Mouse (Mus musculus) hindbrain, embryonic 11.5 days (tissue): ENCODE measurements at regions not wholly inside any gene's neighbourhood (a gene's known extent, or its start where the extent isn't known, plus 50 kb on each side); places are given as distances from the start of the nearest gene placed in this dataset.

Experiments used
- ATAC-seq: fragments of 200-750 bp; cut with Nextera tagmentation; 2 replicates; pipeline ENCODE4 v1.8.0; 2017; ENCODE audit warnings: mild to moderate bottlenecking, moderate TSS enrichment, moderate library complexity; ENCODE audit not compliant: low FRiP score
- DNase-seq: peaks from one replicate; pipeline ENCODE4 v3.0.0-alpha.2; 2015; ENCODE audit warnings: low spot score
- H3K27ac ChIP-seq: fragments of 300-500 bp; sonication (generic); 2 replicates; pipeline ENCODE4 v1.5.1; 2014; ENCODE audit warnings: mild to moderate bottlenecking, low read depth, low read length
- H3K27me3 ChIP-seq: fragments of 300-500 bp; sonication (generic); 2 replicates; pipeline ENCODE4 v1.6.1; 2014; ENCODE audit warnings: mild to moderate bottlenecking, low read length, moderate library complexity, mixed read lengths; ENCODE audit not compliant: control insufficient read depth, insufficient read depth
- H3K36me3 ChIP-seq: fragments of 300-500 bp; sonication (generic); 2 replicates; pipeline ENCODE4 v1.6.1; 2014; ENCODE audit warnings: mild to moderate bottlenecking, low read length, moderate library complexity, mixed read lengths; ENCODE audit not compliant: control insufficient read depth, insufficient read depth
- H3K4me1 ChIP-seq: fragments of 300-500 bp; sonication (generic); replicated peaks from 2 replicates; pipeline ENCODE4 v1.6.1; 2014; ENCODE audit warnings: low read length, mixed read lengths; ENCODE audit not compliant: control insufficient read depth, insufficient read depth
- H3K4me2 ChIP-seq: fragments of 300-500 bp; sonication (generic); replicated peaks from 2 replicates; pipeline ENCODE4 v1.6.1; 2014; ENCODE audit warnings: mild to moderate bottlenecking, low read depth, low read length
- H3K4me3 ChIP-seq: fragments of 300-500 bp; sonication (generic); 2 replicates; pipeline ENCODE4 v1.5.1; 2014; ENCODE audit warnings: low read depth, low read length
- H3K9ac ChIP-seq: fragments of 300-500 bp; sonication (generic); 2 replicates; pipeline ENCODE4 v1.6.1; 2014; ENCODE audit warnings: low read depth, low read length
- H3K9me3 ChIP-seq: fragments of 300-500 bp; sonication (generic); 2 replicates; pipeline ENCODE4 v1.6.1; 2016; ENCODE audit warnings: low read length; ENCODE audit not compliant: control insufficient read depth
- WGBS: fragments of 180-500 bp; shearing (Covaris S2); extraction: QIAGEN DNeasy Blood & Tissue Kit; methylation state at CpG from one replicate; pipeline ENCODE4 v1.1.7; 2014; 5-methylcytosine and 5-hydroxymethylcytosine counted together

DNA sequence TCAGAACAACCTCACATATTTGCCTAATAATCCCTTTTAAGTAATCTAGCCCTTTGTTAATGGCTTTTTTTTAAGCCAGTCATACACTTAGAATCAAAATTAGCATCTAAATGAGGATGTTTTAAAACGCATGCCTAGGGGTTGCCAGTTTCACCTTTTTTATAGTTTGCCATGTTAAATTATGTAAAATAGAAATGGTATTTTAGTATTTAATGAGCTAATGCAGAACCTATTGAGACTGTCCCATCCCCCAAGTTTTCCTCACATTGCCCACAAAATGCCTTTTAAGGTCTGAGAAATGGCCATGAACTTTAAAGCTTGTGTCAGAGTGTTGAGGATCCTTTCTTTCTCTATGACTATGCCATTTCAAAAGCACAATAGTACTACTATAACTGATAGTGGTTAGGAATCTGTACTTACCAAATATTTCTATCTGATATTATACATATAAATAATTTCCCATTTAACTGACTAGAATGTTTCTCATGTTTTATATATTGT is 400.6 kb upstream of the Cypt12 start:
- WGBS = 47% methylated on average over 1 of the region's 1 CpGs
- no peak overlapping the region for H3K9ac ChIP-seq
- no peak overlapping the region for H3K4me3 ChIP-seq
- H3K9me3 ChIP-seq = no peaks in the 10 kb centered on the region
- no peak for ATAC-seq
- H3K4me1 ChIP-seq = no peaks in the 10 kb centered on the region
- no peaks in the 10 kb centered on the region for H3K27me3 ChIP-seq
- no peak for DNase-seq
- H3K4me2 ChIP-seq = no peak overlapping the region
- H3K27ac ChIP-seq = no peak overlapping the region
- no peaks in the 10 kb centered on the region for H3K36me3 ChIP-seq

DNA sequence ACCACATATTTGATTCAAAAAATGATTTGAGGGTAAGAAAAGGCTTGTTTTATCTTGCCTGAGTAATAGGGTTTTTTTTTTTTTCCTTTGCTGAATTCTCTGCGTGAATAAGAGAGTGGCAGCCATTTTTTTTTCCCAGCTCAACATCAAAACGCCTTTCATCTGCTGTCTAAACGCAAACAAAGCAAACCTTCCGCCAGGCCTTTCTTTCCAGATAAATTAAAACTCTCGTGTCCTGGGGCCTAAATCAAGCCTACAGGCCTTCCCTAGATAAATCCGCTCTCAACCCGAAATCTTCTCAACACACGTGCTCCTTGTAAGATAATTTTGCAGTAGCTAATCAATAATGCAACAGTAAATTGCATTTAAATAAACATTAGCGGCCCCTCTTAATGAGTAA is 365.7 kb upstream of the Cypt12 start:
- no peaks in the 10 kb centered on the region for H3K9me3 ChIP-seq
- H3K4me1 ChIP-seq = no peaks in the 10 kb centered on the region
- peak; percentile 57; the same call in 1 of the 2 replicates for ATAC-seq
- DNase-seq = peak; percentile 55
- no peak overlapping the region for H3K9ac ChIP-seq
- H3K36me3 ChIP-seq = no peaks in the 10 kb centered on the region
- H3K27me3 ChIP-seq = no peaks in the 10 kb centered on the region
- H3K27ac ChIP-seq = peak overlapping the region; percentile 75
- H3K4me3 ChIP-seq = no peak overlapping the region
- 33% methylated on average over 9 of the region's 9 CpGs for WGBS
- no peak overlapping the region for H3K4me2 ChIP-seq

DNA sequence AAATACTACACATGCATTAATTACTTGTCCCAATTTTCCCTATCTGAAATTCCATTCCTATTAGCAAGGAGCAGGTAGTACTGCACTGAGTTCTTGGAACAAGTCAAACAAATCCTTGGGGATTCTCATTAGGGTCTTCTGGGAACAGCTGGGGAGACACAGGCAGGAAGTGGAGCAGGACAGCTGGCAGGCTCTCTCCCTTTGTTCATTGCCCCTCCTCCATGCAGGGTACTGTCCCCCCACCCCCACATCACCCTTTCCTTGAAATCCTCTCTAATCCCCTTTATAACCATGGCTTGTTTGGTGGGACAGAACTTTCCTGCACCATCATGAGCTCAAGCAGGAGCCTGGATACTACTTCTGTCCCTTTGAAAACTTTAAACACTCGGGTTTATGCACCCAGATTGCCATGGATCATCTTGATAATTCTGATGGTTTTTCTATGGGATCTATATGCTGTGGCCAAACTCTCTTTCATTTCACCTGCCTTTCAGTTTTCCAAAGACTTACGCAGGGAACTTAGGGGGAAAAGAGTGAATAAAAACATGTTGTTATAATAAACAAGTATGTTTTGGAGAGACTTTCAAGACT is 358.2 kb upstream of the Cypt12 start:
- Histone ChIP-seq H3K27me3 (no peaks in the 10 kb centered on the region), H3K4me3 (no peak overlapping the region), H3K36me3 (no peaks in the 10 kb centered on the region), H3K4me2 (no peak overlapping the region), H3K4me1 (no peaks in the 10 kb centered on the region), H3K9me3 (no peaks in the 10 kb centered on the region), H3K27ac (no peak overlapping the region), H3K9ac (no peak overlapping the region)
- 64% methylated on average over 2 of the region's 2 CpGs for WGBS
- peak; percentile 37 for DNase-seq
- ATAC-seq = peak; percentile 67

DNA sequence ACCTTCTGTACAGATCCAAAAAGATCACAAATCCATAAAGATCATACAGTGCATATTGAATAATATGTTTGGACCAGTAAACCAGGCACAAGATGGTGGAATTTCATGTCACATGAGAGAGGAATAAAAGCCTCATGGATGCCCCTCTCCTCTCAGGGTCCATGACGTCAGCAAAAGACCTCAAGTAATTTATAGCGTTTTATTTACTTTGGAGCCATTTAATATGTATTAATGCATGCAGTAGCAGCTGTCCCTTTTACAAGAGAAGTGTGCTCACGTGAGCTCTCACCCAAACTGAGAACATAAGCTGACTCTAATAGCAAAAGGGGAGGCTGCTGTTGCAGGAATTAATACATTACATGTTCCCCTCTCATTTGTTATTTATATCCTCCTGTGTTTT is 355.7 kb upstream of the Cypt12 start:
- Histone ChIP-seq H3K9ac (no peak overlapping the region), H3K4me1 (no peaks in the 10 kb centered on the region), H3K9me3 (no peaks in the 10 kb centered on the region), H3K4me2 (no peak overlapping the region), H3K4me3 (no peak overlapping the region), H3K27ac (no peak overlapping the region), H3K36me3 (no peaks in the 10 kb centered on the region), H3K27me3 (no peaks in the 10 kb centered on the region)
- 44% methylated on average over 3 of the region's 3 CpGs for WGBS
- peak; percentile 78 for ATAC-seq
- peak; percentile 54 for DNase-seq

DNA sequence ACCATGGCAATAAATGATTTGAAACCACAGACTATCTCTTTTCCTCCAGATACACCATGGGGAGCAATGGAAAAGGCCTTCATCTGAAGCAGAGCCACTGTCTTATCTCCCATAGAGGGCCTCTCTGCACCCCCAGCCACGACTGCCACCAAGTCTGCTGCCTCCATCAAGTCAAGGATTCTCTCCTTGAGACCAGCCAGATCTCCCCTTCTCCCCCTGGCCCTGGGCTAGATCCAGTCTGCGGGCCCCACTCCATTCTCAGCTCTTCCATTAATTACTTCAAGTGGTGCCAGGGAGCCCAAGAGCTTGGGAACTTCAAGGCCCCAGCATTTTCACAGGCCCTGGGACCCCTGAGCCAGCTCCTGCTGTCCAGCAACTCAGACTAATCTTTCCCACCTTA is 351.8 kb upstream of the Cypt12 start:
- Histone ChIP-seq H3K9me3 (no peaks in the 10 kb centered on the region), H3K4me1 (no peaks in the 10 kb centered on the region), H3K9ac (no peak overlapping the region), H3K4me3 (no peak overlapping the region), H3K27ac (no peak overlapping the region), H3K4me2 (no peak overlapping the region), H3K27me3 (no peaks in the 10 kb centered on the region), H3K36me3 (no peaks in the 10 kb centered on the region)
- DNase-seq (no peak), ATAC-seq (no peak)
- WGBS = 85% methylated on average over 2 of the region's 2 CpGs

DNA sequence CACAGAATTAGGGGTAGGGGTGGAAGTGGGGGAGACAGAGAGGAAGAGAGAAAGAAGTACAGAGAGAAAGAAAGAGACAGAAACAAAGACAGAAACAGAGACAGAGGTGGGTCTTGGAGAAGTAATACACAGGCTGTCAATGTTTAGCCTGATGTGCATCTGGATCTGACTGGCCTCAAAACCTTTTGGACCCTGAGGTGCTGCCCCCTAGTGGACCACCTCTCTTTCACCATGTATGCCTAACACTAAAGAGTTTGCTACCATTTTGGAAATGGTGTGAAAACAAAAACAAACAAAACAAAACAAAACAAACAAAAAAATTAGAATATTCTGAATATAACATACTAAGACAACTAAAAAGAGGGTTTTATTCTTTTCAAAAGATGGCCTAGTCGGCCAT is 334.7 kb upstream of the Cypt12 start:
- H3K9ac ChIP-seq = no peak overlapping the region
- ATAC-seq = 0 out of 2 replicates have a peak, but pooled peaks have one; percentile 59
- no peak overlapping the region for H3K4me3 ChIP-seq
- no peak overlapping the region for H3K4me2 ChIP-seq
- H3K9me3 ChIP-seq = no peaks in the 10 kb centered on the region
- H3K27ac ChIP-seq = no peak overlapping the region
- 85% methylated on average over 1 of the region's 1 CpGs for WGBS
- H3K4me1 ChIP-seq = no peaks in the 10 kb centered on the region
- H3K36me3 ChIP-seq = no peaks in the 10 kb centered on the region
- H3K27me3 ChIP-seq = no peaks in the 10 kb centered on the region
- peak; percentile 29 for DNase-seq

DNA sequence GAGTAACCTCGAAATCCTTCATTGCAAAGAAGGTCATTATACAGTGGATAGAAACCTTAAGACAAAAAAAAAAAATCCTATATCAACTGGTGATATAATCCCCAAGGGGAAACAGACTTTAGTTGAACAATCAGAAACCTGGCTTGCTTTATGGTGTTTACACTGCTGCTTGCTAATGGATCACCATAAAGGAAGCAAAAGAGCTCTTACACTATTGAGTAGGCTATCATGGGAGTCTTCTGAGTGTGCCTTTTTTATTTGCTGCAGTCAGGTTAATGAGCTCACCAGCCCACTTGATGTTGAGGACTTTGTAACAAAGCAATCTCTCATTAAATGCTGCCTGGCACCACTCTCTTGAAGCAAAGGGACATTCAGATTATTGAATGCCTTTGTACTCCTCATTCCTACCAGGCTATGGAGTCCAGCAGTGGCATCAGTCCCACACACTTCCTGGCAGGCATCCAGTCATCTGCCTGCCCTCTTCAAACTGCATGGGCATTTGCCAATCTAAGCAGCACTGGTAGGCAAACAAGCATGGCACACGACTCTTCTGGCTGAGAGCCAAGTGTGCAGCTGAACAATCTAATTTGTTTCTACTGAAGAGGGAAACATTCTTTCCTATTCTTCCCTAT is 331.7 kb upstream of the Cypt12 start:
- H3K36me3 ChIP-seq = no peaks in the 10 kb centered on the region
- no peak overlapping the region for H3K4me2 ChIP-seq
- DNase-seq (no peak), ATAC-seq (no peak)
- no peak overlapping the region for H3K27ac ChIP-seq
- H3K27me3 ChIP-seq = no peaks in the 10 kb centered on the region
- no peaks in the 10 kb centered on the region for H3K4me1 ChIP-seq
- no peaks in the 10 kb centered on the region for H3K9me3 ChIP-seq
- H3K9ac ChIP-seq = no peak overlapping the region
- H3K4me3 ChIP-seq = no peak overlapping the region
- 70% methylated on average over 2 of the region's 2 CpGs for WGBS

DNA sequence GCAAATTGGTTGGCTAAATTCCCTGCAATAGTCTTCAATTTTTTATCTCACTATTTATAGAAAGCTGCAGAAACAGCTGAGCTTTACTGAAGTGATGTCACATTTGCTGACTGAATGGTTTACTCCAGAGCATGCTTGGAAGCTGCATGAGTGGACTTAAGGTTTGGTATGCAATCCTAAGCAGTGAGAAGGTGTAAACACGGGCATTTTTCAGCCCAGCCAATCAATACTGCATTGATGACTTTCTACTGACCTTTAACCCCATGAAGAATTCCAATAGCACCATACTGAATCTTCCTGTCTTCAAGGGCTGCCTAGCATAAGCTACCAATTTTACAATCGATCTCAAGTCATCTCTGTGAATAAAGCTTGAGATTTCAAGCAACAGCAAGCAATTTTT is 328.7 kb upstream of the Cypt12 start:
- H3K27ac ChIP-seq = peak overlapping the region; percentile 36; the same call in 1 of the 2 replicates
- H3K9me3 ChIP-seq = no peaks in the 10 kb centered on the region
- H3K4me2 ChIP-seq = no peak overlapping the region
- no peaks in the 10 kb centered on the region for H3K4me1 ChIP-seq
- peak; percentile 91 for ATAC-seq
- no peak overlapping the region for H3K4me3 ChIP-seq
- WGBS = 23% methylated on average over 2 of the region's 2 CpGs
- peak; percentile 19 for DNase-seq
- no peak overlapping the region for H3K9ac ChIP-seq
- no peaks in the 10 kb centered on the region for H3K36me3 ChIP-seq
- H3K27me3 ChIP-seq = no peaks in the 10 kb centered on the region

DNA sequence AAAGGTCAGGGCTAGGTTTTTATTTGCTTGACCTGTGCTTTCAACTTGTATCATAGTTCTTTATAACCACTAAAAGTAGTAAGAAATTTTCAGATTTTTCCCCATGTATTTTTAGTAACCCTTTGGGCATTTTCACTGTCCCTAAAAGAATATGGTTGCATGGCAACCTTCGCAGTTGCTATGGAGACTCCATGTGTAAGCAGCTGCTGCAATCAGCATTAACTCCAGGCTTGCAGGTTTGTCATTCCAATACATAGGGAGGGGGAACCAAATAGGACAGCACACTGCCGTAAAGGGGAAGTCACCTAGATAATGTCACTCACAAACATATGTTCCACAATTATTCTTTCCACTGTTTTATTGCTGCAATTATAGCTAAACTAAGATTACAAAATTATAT is 328.3 kb upstream of the Cypt12 start:
- no peaks in the 10 kb centered on the region for H3K27me3 ChIP-seq
- H3K4me3 ChIP-seq = no peak overlapping the region
- H3K9ac ChIP-seq = no peak overlapping the region
- no peaks in the 10 kb centered on the region for H3K36me3 ChIP-seq
- ATAC-seq = peak; percentile 94
- DNase-seq = peak; percentile 54
- no peaks in the 10 kb centered on the region for H3K9me3 ChIP-seq
- no peaks in the 10 kb centered on the region for H3K4me1 ChIP-seq
- WGBS = 42% methylated on average over 2 of the region's 2 CpGs
- H3K4me2 ChIP-seq = no peak overlapping the region
- H3K27ac ChIP-seq = peak overlapping the region; percentile 36; the same call in 1 of the 2 replicates
